Mouse (Mus musculus): ENCODE measurements around the gene Fev. TPM values are rescaled to one million over a fixed set of nuclear protein-coding genes. Genes with fewer than 3 reads are reported as not detected.

Gene Fev
- polyA plus RNA-seq, 1 experiment from 2014 or later = 0.26 TPM

DNA sequence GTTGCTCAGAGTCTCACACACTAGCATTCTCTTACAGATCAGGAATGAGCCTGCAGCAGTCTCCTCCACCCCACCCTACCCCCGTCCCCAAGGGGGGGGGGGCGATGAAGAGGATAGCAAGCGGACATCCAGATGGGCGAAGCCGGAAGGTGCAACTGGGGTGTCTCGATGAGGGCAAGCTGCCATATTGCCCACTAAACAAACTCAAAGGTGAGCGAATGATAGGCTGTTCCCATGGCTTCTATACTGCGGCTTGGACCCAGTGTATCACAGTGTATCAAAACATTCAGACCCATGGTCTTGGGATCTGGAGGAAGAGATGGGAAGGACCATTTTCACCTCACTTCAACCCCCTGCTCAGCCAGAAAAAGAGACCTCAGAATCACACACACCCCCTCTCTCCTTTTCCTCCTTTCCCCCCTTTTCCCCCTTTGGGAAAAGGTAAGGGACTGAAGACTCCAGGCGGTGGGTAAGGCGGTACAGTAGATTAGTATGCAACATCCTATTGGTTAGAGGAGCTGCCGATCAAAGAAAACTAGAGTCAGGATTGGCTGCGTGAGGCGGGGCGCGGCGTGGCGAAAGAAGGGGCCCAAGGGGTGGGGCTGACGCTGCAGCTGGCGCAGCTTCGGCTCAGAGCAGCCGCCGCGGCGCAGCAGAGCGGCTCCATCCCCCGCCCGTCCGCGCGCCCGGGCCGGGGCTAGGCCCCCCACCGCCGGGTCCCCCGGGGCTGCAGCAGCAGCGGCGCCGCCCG, 30.7 kb downstream of the Fev start, which contains the start of gene Cdk5r2:
Cdk5r2 (plus strand) TSS at position 629 of the 751 bp plus-strand sequence.
- Histone ChIP-seq H3K9ac (replicated peaks) (peak within 1 kb of the TSS; percentile 62), H3K4me3 (replicated peaks) (peak within 1 kb of the TSS; percentile 73), H3K4me1 (replicated peaks) (peaks cover 31% of the 10 kb centered on the region), H3K27me3 (peaks cover 99% of the 10 kb centered on the region), H3K4me2 (peak within 1 kb of the TSS; percentile 98), H3K27ac (no peak within 1 kb of the TSS), H3K9me3 (no peaks in the 10 kb centered on the region), H3K36me3 (no peaks in the 10 kb centered on the region)
- 3% methylated on average over 39 of the region's 39 CpGs for whole genome bisulfite sequencing
- peak; percentile 92 for ATAC-seq (ENCODE audit: insufficient number of reproducible peaks, insufficient read depth, low FRiP score, low TSS enrichment, low read depth)

DNA sequence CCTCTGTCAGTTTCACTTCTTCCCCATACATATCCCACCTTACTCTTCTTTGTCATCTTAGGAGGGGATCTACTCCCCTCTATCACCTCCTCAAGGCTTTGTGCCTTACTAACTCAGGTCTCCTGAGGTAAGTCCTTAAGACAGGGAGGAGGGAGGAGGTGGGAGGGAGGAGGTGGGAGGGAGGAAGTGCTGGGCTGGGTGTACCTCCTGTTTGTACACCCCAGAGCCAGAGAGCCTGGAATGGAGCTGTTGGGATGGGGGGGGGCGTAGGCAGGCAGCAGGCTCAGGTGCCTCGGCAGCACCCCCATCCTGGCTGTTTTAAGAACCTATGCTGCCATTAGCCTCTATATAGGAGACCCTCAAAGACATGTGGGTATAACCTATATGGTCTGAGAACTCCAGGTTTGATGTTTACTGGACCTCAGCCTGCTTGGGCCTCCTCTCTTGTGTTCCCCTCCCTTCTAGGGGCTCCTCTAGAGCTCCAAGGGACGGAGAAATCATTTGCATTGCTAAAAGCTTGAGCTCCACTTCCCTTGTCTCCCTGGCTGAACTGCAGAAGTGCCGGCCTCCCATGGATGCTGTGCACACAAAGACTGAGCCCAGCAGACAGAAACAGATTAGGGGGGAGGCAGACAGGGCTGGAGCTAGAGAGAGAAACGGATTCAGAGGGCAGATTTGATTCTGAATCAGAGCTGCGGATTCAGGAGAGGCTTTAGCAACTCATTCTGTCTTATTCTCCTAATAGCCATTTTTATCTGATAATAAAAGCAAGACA, 34.0 kb downstream of the Fev start:
- 14% methylated on average over 6 of the region's 6 CpGs for WGBS
- Histone ChIP-seq H3K4me2 (no peak overlapping the region), H3K27ac (no peak overlapping the region), H3K9ac (replicated peaks) (no peak overlapping the region), H3K4me1 (replicated peaks) (peaks cover 23% of the 10 kb centered on the region), H3K9me3 (no peaks in the 10 kb centered on the region), H3K4me3 (replicated peaks) (no peak overlapping the region), H3K36me3 (no peaks in the 10 kb centered on the region), H3K27me3 (peaks cover 82% of the 10 kb centered on the region)
- ATAC-seq (ENCODE audit: insufficient number of reproducible peaks, insufficient read depth, low FRiP score, low TSS enrichment, low read depth) = no peak

DNA sequence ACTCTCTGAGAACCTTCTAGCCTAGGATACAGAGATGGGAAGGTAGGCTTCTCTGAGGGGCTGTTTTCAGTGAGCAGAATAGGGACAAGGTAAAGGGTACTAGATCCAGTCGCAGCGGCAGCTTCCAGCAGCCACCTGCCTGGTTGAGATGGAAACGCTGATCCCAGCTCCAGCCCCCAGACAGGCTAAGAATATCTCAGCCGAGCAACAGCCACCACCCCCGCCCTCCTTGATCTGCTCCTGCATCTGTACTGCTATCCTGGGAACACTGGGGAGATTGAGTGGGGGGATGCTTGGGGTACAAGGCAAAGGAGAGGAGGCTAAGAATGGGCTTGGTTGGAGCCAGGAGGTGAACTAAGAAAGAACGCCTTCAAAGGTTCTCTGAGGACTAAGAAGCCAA, 35.0 kb downstream of the Fev start:
- WGBS = 21% methylated on average over 6 of the region's 6 CpGs
- no peak overlapping the region for H3K4me2 ChIP-seq
- H3K4me3 ChIP-seq (replicated peaks) = no peak overlapping the region
- H3K9ac ChIP-seq (replicated peaks) = no peak overlapping the region
- ATAC-seq (ENCODE audit: insufficient number of reproducible peaks, insufficient read depth, low FRiP score, low TSS enrichment, low read depth) = no peak
- no peaks in the 10 kb centered on the region for H3K36me3 ChIP-seq
- no peaks in the 10 kb centered on the region for H3K9me3 ChIP-seq
- H3K27me3 ChIP-seq = peaks cover 73% of the 10 kb centered on the region
- peaks cover 15% of the 10 kb centered on the region for H3K4me1 ChIP-seq (replicated peaks)
- no peak overlapping the region for H3K27ac ChIP-seq

DNA sequence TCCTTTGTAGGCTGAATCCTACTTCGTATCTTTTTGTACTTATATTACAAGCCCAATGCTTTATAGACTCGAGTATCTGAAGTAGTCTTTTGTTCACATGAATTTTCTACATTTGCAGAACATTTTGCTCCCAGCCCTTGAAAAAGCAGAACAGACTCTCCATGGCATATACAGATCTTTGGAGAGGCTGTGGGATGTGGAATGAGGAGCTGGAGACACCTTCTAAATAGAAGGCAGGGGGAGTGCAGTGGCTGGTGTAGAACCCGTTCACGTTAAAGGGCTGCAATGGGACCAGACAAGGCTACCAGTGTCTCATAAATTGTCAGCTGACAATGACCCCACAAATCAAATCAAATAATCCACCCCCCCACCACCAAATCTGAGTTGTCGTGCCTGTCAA, 36.3 kb downstream of the Fev start:
- Histone ChIP-seq H3K4me2 (no peak overlapping the region), H3K27ac (no peak overlapping the region), H3K9ac (replicated peaks) (no peak overlapping the region), H3K9me3 (no peaks in the 10 kb centered on the region), H3K4me3 (replicated peaks) (no peak overlapping the region), H3K36me3 (no peaks in the 10 kb centered on the region), H3K4me1 (replicated peaks) (0 out of 2 replicates have a peak, but pooled peaks cover 4% of the 10 kb centered on the region), H3K27me3 (peaks cover 66% of the 10 kb centered on the region)
- ATAC-seq (ENCODE audit: insufficient number of reproducible peaks, insufficient read depth, low FRiP score, low TSS enrichment, low read depth) = no peak
- WGBS = 49% methylated on average over 5 of the region's 5 CpGs

DNA sequence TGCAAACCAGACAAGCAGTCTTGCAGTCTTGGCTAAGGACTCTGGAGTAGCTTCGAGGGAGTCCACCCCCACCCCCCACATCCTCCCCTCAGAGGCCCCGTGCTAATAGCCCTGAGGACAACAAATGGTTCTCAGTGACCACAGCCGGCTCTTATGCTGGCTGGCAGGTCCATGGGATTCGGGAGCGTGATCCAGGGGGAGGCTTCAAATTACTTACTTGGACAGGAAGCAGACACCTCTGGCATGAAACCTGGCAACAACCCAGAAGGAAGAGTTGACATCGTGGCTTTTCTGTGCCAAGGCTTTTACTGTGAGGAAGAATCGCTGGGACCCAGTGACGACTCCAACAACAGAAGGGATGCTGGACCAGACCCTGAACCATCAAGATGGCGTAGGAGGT, 38.9 kb downstream of the Fev start:
- H3K36me3 ChIP-seq = no peaks in the 10 kb centered on the region
- ATAC-seq (ENCODE audit: insufficient number of reproducible peaks, insufficient read depth, low FRiP score, low TSS enrichment, low read depth) = no peak
- no peaks in the 10 kb centered on the region for H3K9me3 ChIP-seq
- H3K4me1 ChIP-seq (replicated peaks) = 0 out of 2 replicates have a peak, but pooled peaks cover 4% of the 10 kb centered on the region
- no peak overlapping the region for H3K9ac ChIP-seq (replicated peaks)
- H3K4me3 ChIP-seq (replicated peaks) = no peak overlapping the region
- 26% methylated on average over 9 of the region's 9 CpGs for WGBS
- no peak overlapping the region for H3K4me2 ChIP-seq
- no peak overlapping the region for H3K27ac ChIP-seq
- peaks cover 51% of the 10 kb centered on the region for H3K27me3 ChIP-seq

DNA sequence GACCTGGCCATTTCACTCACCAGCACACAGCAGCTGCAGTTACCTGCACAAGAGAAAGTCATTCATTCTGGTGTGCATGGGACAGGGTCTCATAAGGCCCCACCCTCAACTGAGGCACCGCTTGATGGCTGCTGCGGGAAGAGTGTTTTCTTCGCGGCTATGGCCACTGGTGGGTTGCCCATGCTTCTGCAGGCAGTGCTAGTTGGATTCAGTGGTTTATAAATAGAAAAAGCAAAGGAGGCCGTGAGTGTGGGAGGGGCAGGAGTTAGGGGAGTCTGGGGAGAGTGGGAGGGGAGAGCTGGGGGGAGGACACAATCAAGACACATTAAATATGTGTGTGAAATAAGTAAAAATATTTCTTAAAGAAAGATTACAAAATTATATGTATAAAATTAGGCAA, 42.1 kb downstream of the Fev start:
- H3K9me3 ChIP-seq = no peaks in the 10 kb centered on the region
- H3K4me3 ChIP-seq (replicated peaks) = no peak overlapping the region
- H3K9ac ChIP-seq (replicated peaks) = no peak overlapping the region
- no peak overlapping the region for H3K27ac ChIP-seq
- no peak for ATAC-seq (ENCODE audit: insufficient number of reproducible peaks, insufficient read depth, low FRiP score, low TSS enrichment, low read depth)
- WGBS = 86% methylated on average over 5 of the region's 5 CpGs
- peaks cover 30% of the 10 kb centered on the region for H3K27me3 ChIP-seq
- H3K36me3 ChIP-seq = no peaks in the 10 kb centered on the region
- H3K4me1 ChIP-seq (replicated peaks) = 0 out of 2 replicates have a peak, but pooled peaks cover 4% of the 10 kb centered on the region
- no peak overlapping the region for H3K4me2 ChIP-seq

DNA sequence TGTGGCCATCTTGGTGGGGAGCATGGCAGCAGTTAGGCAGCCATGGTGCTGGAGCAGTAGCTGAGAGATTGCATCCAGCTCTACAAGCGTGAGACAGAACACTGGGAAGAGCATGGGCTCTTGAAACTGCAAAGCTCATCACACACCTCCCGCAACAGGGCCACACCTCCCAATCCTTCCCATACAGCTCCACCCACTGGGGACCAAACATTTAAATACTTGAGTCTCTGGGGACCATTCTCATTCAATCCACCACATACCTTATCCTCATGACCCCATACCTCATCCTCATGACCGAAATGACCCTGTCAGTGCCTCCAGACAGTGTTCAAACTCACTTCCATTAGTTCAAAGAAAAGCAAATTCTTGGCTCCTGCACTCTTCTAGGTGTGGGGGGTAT, 52.0 kb downstream of the Fev start:
- no peak overlapping the region for H3K4me3 ChIP-seq (replicated peaks)
- H3K9me3 ChIP-seq = no peaks in the 10 kb centered on the region
- no peaks in the 10 kb centered on the region for H3K4me1 ChIP-seq (replicated peaks)
- no peaks in the 10 kb centered on the region for H3K36me3 ChIP-seq
- no peak for ATAC-seq (ENCODE audit: insufficient number of reproducible peaks, insufficient read depth, low FRiP score, low TSS enrichment, low read depth)
- 87% methylated on average over 3 of the region's 3 CpGs for WGBS
- no peak overlapping the region for H3K4me2 ChIP-seq
- peaks cover 3% of the 10 kb centered on the region for H3K27me3 ChIP-seq
- no peak overlapping the region for H3K9ac ChIP-seq (replicated peaks)
- H3K27ac ChIP-seq = no peak overlapping the region

MicroRNAs encoded within 50 kb of the gene (microRNA counts, 519-probe panel; counts per million panel counts)
- 5,094 counts per million, percentile 51 among the panel's probes with 10 or more counts for microRNA mmu-miR-375

Small RNAs within 50 kb of the gene (microRNA-seq; reads per million reads assigned to microRNA genes)
- gene Mir375 = 1,483 reads per million, percentile 79 among the genes with 10 or more reads in this experiment

Other genes with a start within 250 kb of the Fev start
- 30.4 and 33.6 TPM in 2 replicates for gene Ttll4, start 223.7 kb downstream of the Fev start, polyA plus RNA-seq (2016; fragmentation: Nextera tagmentation; extraction: Ambion mirVana)
- gene Cyp27a1, start 171.8 kb downstream of the Fev start, polyA plus RNA-seq (2016; fragmentation: Nextera tagmentation; extraction: Ambion mirVana) = 14.9 and 15.8 TPM in 2 replicates
- gene Prkag3, start 136.2 kb downstream of the Fev start, polyA plus RNA-seq (2016; fragmentation: Nextera tagmentation; extraction: Ambion mirVana) = 0.46 and 0.47 TPM in 2 replicates
- gene Wnt6, start 113.5 kb downstream of the Fev start, polyA plus RNA-seq (2016; fragmentation: Nextera tagmentation; extraction: Ambion mirVana) = 38.7 and 40.5 TPM in 2 replicates
- gene Wnt10a, start 93.9 kb downstream of the Fev start, polyA plus RNA-seq (2016; fragmentation: Nextera tagmentation; extraction: Ambion mirVana) = 3.4 and 3.5 TPM in 2 replicates
- not detected in 2 replicates for gene Cdk5r2, start 30.5 kb downstream of the Fev start, polyA plus RNA-seq (2016; fragmentation: Nextera tagmentation; extraction: Ambion mirVana)
- not detected in 2 replicates for gene Cryba2, start 7.7 kb upstream of the Fev start, polyA plus RNA-seq (2016; fragmentation: Nextera tagmentation; extraction: Ambion mirVana)
- not detected in 2 replicates for gene Cfap65, start 50.2 kb upstream of the Fev start, polyA plus RNA-seq (2016; fragmentation: Nextera tagmentation; extraction: Ambion mirVana)
- 3.3 and 6.5 TPM in 2 replicates for gene Ihh, start 66.3 kb upstream of the Fev start, polyA plus RNA-seq (2016; fragmentation: Nextera tagmentation; extraction: Ambion mirVana)
- 12.0 and 12.1 TPM in 2 replicates for gene Nhej1, start 239.8 kb upstream of the Fev start, polyA plus RNA-seq (2016; fragmentation: Nextera tagmentation; extraction: Ambion mirVana)
- gene Slc23a3, start 248.5 kb upstream of the Fev start, polyA plus RNA-seq (2016; fragmentation: Nextera tagmentation; extraction: Ambion mirVana) = 0.10 TPM in 1 of 2 replicates, not detected in the other